Mouse (Mus musculus): ENCODE results near the gene Pitx2. TPM values are rescaled to one million over a fixed set of nuclear protein-coding genes. Genes with fewer than 3 reads are reported as not detected.

The Pitx2 gene
- polyA plus RNA-seq, 1 experiment from 2014 or later: 24.7 TPM

GRCm38 (mm10) chr3:129216911-129217561 lies 17.4 kb downstream of the Pitx2 start:
- H3K4me3 ChIP-seq (ENCODE audit: low read depth, low read length): peak overlapping the region; percentile 55; the same call in 1 of the 2 replicates
- H3K36me3 ChIP-seq (ENCODE audit: control insufficient read depth, insufficient read depth, low read length): no peaks in the 10 kb centered on the region
- no peak overlapping the region; the same call in 1 of the 2 replicates for H3K27ac ChIP-seq (ENCODE audit: low read length)
- peaks cover 30% of the 10 kb centered on the region for H3K27me3 ChIP-seq (ENCODE audit: control insufficient read depth, insufficient read depth, low read length)
- ATAC-seq (ENCODE audit: insufficient number of reproducible peaks, insufficient read depth, low FRiP score, low read depth): no peak
- peak overlapping the region; percentile 18; the same call in 1 of the 2 replicates for H3K9ac ChIP-seq (replicated peaks; ENCODE audit: low read depth, low read length)
- H3K4me2 ChIP-seq (replicated peaks; ENCODE audit: low read depth, low read length): peak overlapping the region; percentile 94
- 8% methylated on average over 34 of the region's 34 CpGs for WGBS
- H3K4me1 ChIP-seq (ENCODE audit: control insufficient read depth, insufficient read depth, low read length): peaks cover 8% of the 10 kb centered on the region; the same call in 1 of the 2 replicates
- no peaks in the 10 kb centered on the region for H3K9me3 ChIP-seq (ENCODE audit: control insufficient read depth, low read depth, low read length)

GRCm38 (mm10) chr3:129217862-129218370 lies 18.2 kb downstream of the Pitx2 start:
- H3K36me3 ChIP-seq (ENCODE audit: control insufficient read depth, insufficient read depth, low read length): no peaks in the 10 kb centered on the region
- peak overlapping the region; percentile 67; the same call in 1 of the 2 replicates for H3K27ac ChIP-seq (ENCODE audit: low read length)
- H3K9ac ChIP-seq (replicated peaks; ENCODE audit: low read depth, low read length): peak overlapping the region; percentile 18; the same call in 1 of the 2 replicates
- peaks cover 27% of the 10 kb centered on the region for H3K27me3 ChIP-seq (ENCODE audit: control insufficient read depth, insufficient read depth, low read length)
- ATAC-seq (ENCODE audit: insufficient number of reproducible peaks, insufficient read depth, low FRiP score, low read depth): no peak
- H3K4me1 ChIP-seq (ENCODE audit: control insufficient read depth, insufficient read depth, low read length): peaks cover 8% of the 10 kb centered on the region; the same call in 1 of the 2 replicates
- peak overlapping the region; percentile 94 for H3K4me2 ChIP-seq (replicated peaks; ENCODE audit: low read depth, low read length)
- WGBS: 16% methylated on average over 12 of the region's 12 CpGs
- H3K9me3 ChIP-seq (ENCODE audit: control insufficient read depth, low read depth, low read length): no peaks in the 10 kb centered on the region
- H3K4me3 ChIP-seq (ENCODE audit: low read depth, low read length): peak overlapping the region; percentile 55; the same call in 1 of the 2 replicates

- no peak for ATAC-seq (ENCODE audit: insufficient number of reproducible peaks, insufficient read depth, low FRiP score, low read depth)
- peak overlapping the region; percentile 18; the same call in 1 of the 2 replicates for H3K9ac ChIP-seq (replicated peaks; ENCODE audit: low read depth, low read length)
- peaks cover 22% of the 10 kb centered on the region for H3K27me3 ChIP-seq (ENCODE audit: control insufficient read depth, insufficient read depth, low read length)
Observed at GRCm38 (mm10) chr3:129218371-129218921, 18.8 kb downstream of the Pitx2 start.

GRCm38 (mm10) chr3:129220086-129220670 lies 20.5 kb downstream of the Pitx2 start:
- peaks cover 10% of the 10 kb centered on the region; the same call in 1 of the 2 replicates for H3K4me1 ChIP-seq (ENCODE audit: control insufficient read depth, insufficient read depth, low read length)
- H3K9me3 ChIP-seq (ENCODE audit: control insufficient read depth, low read depth, low read length): no peaks in the 10 kb centered on the region
- H3K27me3 ChIP-seq (ENCODE audit: control insufficient read depth, insufficient read depth, low read length): peaks cover 19% of the 10 kb centered on the region
- no peak overlapping the region for H3K4me3 ChIP-seq (ENCODE audit: low read depth, low read length)
- ATAC-seq (ENCODE audit: insufficient number of reproducible peaks, insufficient read depth, low FRiP score, low read depth): no peak
- no peak overlapping the region for H3K4me2 ChIP-seq (replicated peaks; ENCODE audit: low read depth, low read length)
- H3K9ac ChIP-seq (replicated peaks; ENCODE audit: low read depth, low read length): no peak overlapping the region
- no peaks in the 10 kb centered on the region for H3K36me3 ChIP-seq (ENCODE audit: control insufficient read depth, insufficient read depth, low read length)
- 6% methylated on average over 7 of the region's 7 CpGs for WGBS
- peak overlapping the region; percentile 16; the same call in 1 of the 2 replicates for H3K27ac ChIP-seq (ENCODE audit: low read length)

More at GRCm38 (mm10) chr3:129218371-129218921, 18.8 kb downstream of the Pitx2 start:
- Histone ChIP-seq H3K36me3 (ENCODE audit: control insufficient read depth, insufficient read depth, low read length) (no peaks in the 10 kb centered on the region), H3K9me3 (ENCODE audit: control insufficient read depth, low read depth, low read length) (no peaks in the 10 kb centered on the region), H3K4me3 (ENCODE audit: low read depth, low read length) (peak overlapping the region; percentile 55; the same call in 1 of the 2 replicates), H3K4me1 (ENCODE audit: control insufficient read depth, insufficient read depth, low read length) (peaks cover 8% of the 10 kb centered on the region; the same call in 1 of the 2 replicates), H3K4me2 (replicated peaks; ENCODE audit: low read depth, low read length) (peak overlapping the region; percentile 94), H3K27ac (ENCODE audit: low read length) (peak overlapping the region; percentile 67; the same call in 1 of the 2 replicates)
- 5% methylated on average over 41 of the region's 41 CpGs for WGBS

- peak overlapping the region; percentile 16 for H3K4me2 ChIP-seq (replicated peaks; ENCODE audit: low read depth, low read length)
- peaks cover 22% of the 10 kb centered on the region for H3K27me3 ChIP-seq (ENCODE audit: control insufficient read depth, insufficient read depth, low read length)
Observed at GRCm38 (mm10) chr3:129220681-129221379, 21.2 kb downstream of the Pitx2 start.

GRCm38 (mm10) chr3:129221380-129222260 lies 21.9 kb downstream of the Pitx2 start:
- 10% methylated on average over 27 of the region's 27 CpGs for WGBS
- ATAC-seq (ENCODE audit: insufficient number of reproducible peaks, insufficient read depth, low FRiP score, low read depth): no peak
- H3K9me3 ChIP-seq (ENCODE audit: control insufficient read depth, low read depth, low read length): no peaks in the 10 kb centered on the region
- H3K9ac ChIP-seq (replicated peaks; ENCODE audit: low read depth, low read length): no peak overlapping the region
- peaks cover 10% of the 10 kb centered on the region; the same call in 1 of the 2 replicates for H3K4me1 ChIP-seq (ENCODE audit: control insufficient read depth, insufficient read depth, low read length)
- no peaks in the 10 kb centered on the region for H3K36me3 ChIP-seq (ENCODE audit: control insufficient read depth, insufficient read depth, low read length)
- no peak overlapping the region for H3K4me3 ChIP-seq (ENCODE audit: low read depth, low read length)
- H3K4me2 ChIP-seq (replicated peaks; ENCODE audit: low read depth, low read length): 0 out of 2 replicates have a peak overlapping the region, but pooled peaks have one; percentile 16
- no peak overlapping the region for H3K27ac ChIP-seq (ENCODE audit: low read length)
- H3K27me3 ChIP-seq (ENCODE audit: control insufficient read depth, insufficient read depth, low read length): peaks cover 26% of the 10 kb centered on the region

More at GRCm38 (mm10) chr3:129220681-129221379, 21.2 kb downstream of the Pitx2 start:
- Histone ChIP-seq H3K9ac (replicated peaks; ENCODE audit: low read depth, low read length) (no peak overlapping the region), H3K4me3 (ENCODE audit: low read depth, low read length) (no peak overlapping the region), H3K9me3 (ENCODE audit: control insufficient read depth, low read depth, low read length) (no peaks in the 10 kb centered on the region), H3K4me1 (ENCODE audit: control insufficient read depth, insufficient read depth, low read length) (peaks cover 10% of the 10 kb centered on the region; the same call in 1 of the 2 replicates), H3K36me3 (ENCODE audit: control insufficient read depth, insufficient read depth, low read length) (no peaks in the 10 kb centered on the region), H3K27ac (ENCODE audit: low read length) (peak overlapping the region; percentile 75)
- WGBS: 9% methylated on average over 24 of the region's 24 CpGs
- no peak for ATAC-seq (ENCODE audit: insufficient number of reproducible peaks, insufficient read depth, low FRiP score, low read depth)

- Histone ChIP-seq H3K27me3 (ENCODE audit: control insufficient read depth, insufficient read depth, low read length) (peaks cover 35% of the 10 kb centered on the region), H3K4me1 (ENCODE audit: control insufficient read depth, insufficient read depth, low read length) (peaks cover 10% of the 10 kb centered on the region; the same call in 1 of the 2 replicates), H3K4me3 (ENCODE audit: low read depth, low read length) (no peak overlapping the region), H3K27ac (ENCODE audit: low read length) (no peak overlapping the region), H3K4me2 (replicated peaks; ENCODE audit: low read depth, low read length) (no peak overlapping the region), H3K9ac (replicated peaks; ENCODE audit: low read depth, low read length) (no peak overlapping the region), H3K9me3 (ENCODE audit: control insufficient read depth, low read depth, low read length) (no peaks in the 10 kb centered on the region), H3K36me3 (ENCODE audit: control insufficient read depth, insufficient read depth, low read length) (no peaks in the 10 kb centered on the region)
- WGBS: 4% methylated on average over 21 of the region's 21 CpGs
- ATAC-seq (ENCODE audit: insufficient number of reproducible peaks, insufficient read depth, low FRiP score, low read depth): no peak
Observed at GRCm38 (mm10) chr3:129222448-129223290, 23.0 kb downstream of the Pitx2 start.
